Mouse (Mus musculus) kidney, embryonic 14.5 days (tissue): ENCODE data around the gene Pard3. TPM values are rescaled to one million over a fixed set of nuclear protein-coding genes. Genes with fewer than 3 reads are reported as not detected.

Experiments
- ATAC-seq: fragments of 200-750 bp; cut with Nextera tagmentation; 2 replicates; pipeline ENCODE4 v1.8.0; 2017; ENCODE audit warnings: moderate number of reproducible peaks, mild to moderate bottlenecking, moderate TSS enrichment, moderate library complexity; ENCODE audit not compliant: low FRiP score, low TSS enrichment
- H3K27ac ChIP-seq: fragments of 300-500 bp; sonication (generic); 2 replicates; pipeline ENCODE4 v1.5.1; 2014; ENCODE audit warnings: low read depth, mild to moderate bottlenecking, low read length, moderate library complexity, mixed read lengths
- H3K27me3 ChIP-seq: fragments of 300-500 bp; sonication (generic); 2 replicates; pipeline ENCODE4 v1.6.1; 2014; ENCODE audit warnings: mild to moderate bottlenecking, low read length; ENCODE audit not compliant: control insufficient read depth, insufficient read depth
- H3K36me3 ChIP-seq: fragments of 300-500 bp; sonication (generic); 2 replicates; pipeline ENCODE4 v1.6.1; 2014; ENCODE audit warnings: low read length, mixed read lengths; ENCODE audit not compliant: control insufficient read depth, insufficient read depth
- H3K4me1 ChIP-seq: fragments of 300-500 bp; sonication (generic); 2 replicates; pipeline ENCODE4 v1.6.1; 2014; ENCODE audit warnings: low read length, mixed read lengths; ENCODE audit not compliant: control insufficient read depth, insufficient read depth
- H3K4me2 ChIP-seq: fragments of 300-500 bp; sonication (generic); replicated peaks from 2 replicates; pipeline ENCODE4 v1.6.1; 2014; ENCODE audit warnings: low read depth, mild to moderate bottlenecking, low read length
- H3K4me3 ChIP-seq: fragments of 300-500 bp; sonication (generic); 2 replicates; pipeline ENCODE4 v1.5.1; 2014; ENCODE audit warnings: mild to moderate bottlenecking, low read length
- H3K9ac ChIP-seq: fragments of 300-500 bp; sonication (generic); 2 replicates; pipeline ENCODE4 v1.6.1; 2014; ENCODE audit warnings: low read depth, mild to moderate bottlenecking, low read length, moderate library complexity
- H3K9me3 ChIP-seq: fragments of 300-500 bp; sonication (generic); 2 replicates; pipeline ENCODE4 v1.6.1; 2016; ENCODE audit warnings: low read length; ENCODE audit not compliant: control insufficient read depth
- WGBS: fragments of 180-500 bp; shearing (Covaris S2); extraction: QIAGEN DNeasy Blood & Tissue Kit; methylation state at CpG from one replicate; pipeline ENCODE4 v1.1.7; 2014; 5-methylcytosine and 5-hydroxymethylcytosine counted together
- polyA plus RNA-seq: library from polyadenylated mRNA; unstranded; fragments of >200 nt; fragmentation: Nextera tagmentation; extraction: Ambion mirVana; gene quantifications from 2 replicates; pipeline ENCODE4 v1.2.1, GENCODE M21; 2014

Gene Pard3
- polyA plus RNA-seq, 1 experiment from 2014 or later = 36.9 TPM

DNA sequence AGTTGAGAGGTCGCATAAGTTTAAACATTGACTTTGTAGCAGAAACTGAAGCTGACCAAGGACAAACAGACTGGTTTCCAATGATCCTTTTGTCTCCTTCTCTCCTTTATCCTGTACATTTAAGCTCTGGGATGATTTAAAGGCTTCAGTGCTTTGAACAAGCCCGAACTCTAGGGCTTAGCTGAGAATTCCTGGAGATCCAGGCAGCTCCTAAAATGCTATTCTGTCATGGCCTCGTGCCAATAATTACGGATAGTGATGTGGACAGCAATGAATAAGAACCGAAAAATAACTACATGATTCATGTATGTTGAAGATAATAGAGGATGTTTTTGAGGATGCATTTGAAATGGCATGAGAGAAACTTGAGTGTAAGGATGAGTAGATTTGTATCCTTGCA is 421.9 kb downstream of the Pard3 start:
- Histone ChIP-seq H3K4me3 (no peak overlapping the region), H3K27ac (no peak overlapping the region), H3K9me3 (no peaks in the 10 kb centered on the region), H3K9ac (no peak overlapping the region), H3K36me3 (no peaks in the 10 kb centered on the region), H3K4me1 (no peaks in the 10 kb centered on the region), H3K4me2 (no peak overlapping the region), H3K27me3 (no peaks in the 10 kb centered on the region)
- 60% methylated on average over 5 of the region's 5 CpGs for WGBS
- ATAC-seq = no peak

DNA sequence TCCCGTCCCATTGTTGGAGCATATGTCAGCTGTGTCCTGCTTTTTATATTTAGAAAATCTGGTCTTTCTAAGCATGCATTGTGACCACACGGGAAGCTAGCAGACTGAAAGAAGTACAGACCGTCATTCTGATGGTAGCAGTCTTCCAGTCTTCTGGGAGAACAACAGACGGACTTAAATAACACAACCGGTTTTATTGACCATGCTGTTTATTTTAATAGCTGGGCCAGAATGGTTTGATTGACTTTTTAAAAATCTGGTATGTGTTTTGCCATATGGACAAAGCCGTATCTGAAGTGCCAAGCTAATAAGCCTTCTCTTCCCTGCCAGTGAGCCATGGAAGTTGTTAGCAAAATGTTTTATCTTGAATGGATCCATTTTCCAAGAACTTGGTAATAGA is 428.3 kb downstream of the Pard3 start:
- H3K9me3 ChIP-seq = no peaks in the 10 kb centered on the region
- no peak for ATAC-seq

GRCm38 (mm10) chr8:127495226-127495780 is 431.6 kb downstream of the Pard3 start:
- H3K4me2 ChIP-seq = no peak overlapping the region
- no peak overlapping the region for H3K4me3 ChIP-seq
- ATAC-seq = 0 out of 2 replicates have a peak, but pooled peaks have one; percentile 35
- no peaks in the 10 kb centered on the region for H3K9me3 ChIP-seq
- no peaks in the 10 kb centered on the region for H3K27me3 ChIP-seq
- H3K27ac ChIP-seq = no peak overlapping the region
- no peak overlapping the region for H3K9ac ChIP-seq
- no peaks in the 10 kb centered on the region for H3K36me3 ChIP-seq
- H3K4me1 ChIP-seq = 0 out of 2 replicates have a peak, but pooled peaks cover 6% of the 10 kb centered on the region
- WGBS = 68% methylated on average over 4 of the region's 4 CpGs

More for the DNA sequence above, 428.3 kb downstream of the Pard3 start:
- Histone ChIP-seq H3K27ac (no peak overlapping the region), H3K27me3 (no peaks in the 10 kb centered on the region), H3K9ac (no peak overlapping the region), H3K4me3 (no peak overlapping the region), H3K4me1 (no peaks in the 10 kb centered on the region), H3K36me3 (no peaks in the 10 kb centered on the region), H3K4me2 (no peak overlapping the region)
- 80% methylated on average over 6 of the region's 6 CpGs for WGBS

- WGBS = 60% methylated on average over 13 of the region's 13 CpGs
- Histone ChIP-seq H3K4me1 (0 out of 2 replicates have a peak, but pooled peaks cover 6% of the 10 kb centered on the region), H3K27ac (no peak overlapping the region)
Observed at GRCm38 (mm10) chr8:127498997-127499719, 435.5 kb downstream of the Pard3 start.

GRCm38 (mm10) chr8:127499720-127500114 is 436.0 kb downstream of the Pard3 start:
- Histone ChIP-seq H3K4me2 (no peak overlapping the region), H3K27me3 (no peaks in the 10 kb centered on the region), H3K9me3 (no peaks in the 10 kb centered on the region), H3K9ac (no peak overlapping the region), H3K4me1 (0 out of 2 replicates have a peak, but pooled peaks cover 6% of the 10 kb centered on the region), H3K27ac (no peak overlapping the region), H3K4me3 (no peak overlapping the region; the same call in 1 of the 2 replicates), H3K36me3 (no peaks in the 10 kb centered on the region)
- WGBS = 71% methylated on average over 13 of the region's 13 CpGs
- ATAC-seq = no peak

More at GRCm38 (mm10) chr8:127498997-127499719, 435.5 kb downstream of the Pard3 start:
- H3K27me3 ChIP-seq = no peaks in the 10 kb centered on the region
- no peak overlapping the region for H3K4me2 ChIP-seq
- H3K9ac ChIP-seq = no peak overlapping the region
- no peaks in the 10 kb centered on the region for H3K36me3 ChIP-seq
- H3K4me3 ChIP-seq = no peak overlapping the region
- no peak for ATAC-seq
- no peaks in the 10 kb centered on the region for H3K9me3 ChIP-seq

- no peak overlapping the region for H3K9ac ChIP-seq
- ATAC-seq = no peak
- no peak overlapping the region for H3K4me2 ChIP-seq
- no peaks in the 10 kb centered on the region for H3K9me3 ChIP-seq
- 14% methylated on average over 7 of the region's 7 CpGs for WGBS
- peak overlapping the region; percentile 12; the same call in 1 of the 2 replicates for H3K4me3 ChIP-seq
- H3K27me3 ChIP-seq = no peaks in the 10 kb centered on the region
- no peak overlapping the region for H3K27ac ChIP-seq
- H3K4me1 ChIP-seq = 0 out of 2 replicates have a peak, but pooled peaks cover 6% of the 10 kb centered on the region
- no peaks in the 10 kb centered on the region for H3K36me3 ChIP-seq
Observed at GRCm38 (mm10) chr8:127500206-127500605, 436.5 kb downstream of the Pard3 start.

DNA sequence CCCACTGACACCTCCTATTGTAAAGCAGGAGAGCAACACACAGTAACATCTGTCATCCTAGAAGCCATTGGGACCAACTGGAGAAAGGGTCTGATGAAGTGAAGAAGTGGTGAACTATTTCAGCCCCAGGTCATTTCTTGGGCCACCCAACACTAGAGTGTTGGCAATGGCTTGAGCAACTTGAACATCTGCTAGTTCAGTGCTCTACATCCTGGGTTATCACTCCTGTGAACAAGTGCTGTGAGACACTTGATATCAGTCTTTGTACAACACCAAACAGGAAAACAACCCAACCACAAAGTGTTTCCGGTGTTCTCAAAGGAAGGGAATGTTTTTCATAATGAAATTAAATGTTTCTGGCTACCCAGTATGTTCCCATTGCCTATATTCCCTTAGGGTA is 438.1 kb downstream of the Pard3 start:
- no peaks in the 10 kb centered on the region for H3K9me3 ChIP-seq
- H3K27me3 ChIP-seq = no peaks in the 10 kb centered on the region
- 83% methylated on average over 1 of the region's 1 CpGs for WGBS
- no peak overlapping the region for H3K4me3 ChIP-seq
- H3K4me2 ChIP-seq = no peak overlapping the region
- H3K4me1 ChIP-seq = 0 out of 2 replicates have a peak, but pooled peaks cover 6% of the 10 kb centered on the region
- no peak overlapping the region for H3K9ac ChIP-seq
- no peak overlapping the region for H3K27ac ChIP-seq
- ATAC-seq = no peak
- H3K36me3 ChIP-seq = no peaks in the 10 kb centered on the region

DNA sequence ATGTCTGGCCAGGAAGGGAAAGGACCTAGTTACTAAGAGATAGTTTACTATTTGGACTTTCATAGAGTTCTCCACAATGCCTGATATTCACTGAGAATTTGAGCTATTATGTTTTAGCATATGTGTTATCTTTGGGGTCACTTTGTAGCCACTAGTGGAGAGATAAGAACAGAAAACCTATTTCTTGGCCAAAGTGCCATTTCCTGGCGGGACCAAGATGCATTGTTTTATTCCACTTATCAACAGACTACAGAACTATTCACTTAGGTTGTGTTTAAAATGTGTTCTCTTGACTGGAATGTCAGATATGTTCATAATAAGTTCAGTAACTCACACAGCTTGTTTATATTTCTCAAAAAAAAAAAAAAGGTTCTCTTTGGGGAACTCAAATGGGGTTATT is 441.6 kb downstream of the Pard3 start:
- WGBS = 93% methylated on average over 1 of the region's 1 CpGs
- Histone ChIP-seq H3K4me3 (no peak overlapping the region), H3K27me3 (no peaks in the 10 kb centered on the region), H3K36me3 (no peaks in the 10 kb centered on the region), H3K4me2 (no peak overlapping the region), H3K4me1 (no peaks in the 10 kb centered on the region), H3K9me3 (no peaks in the 10 kb centered on the region), H3K27ac (no peak overlapping the region), H3K9ac (no peak overlapping the region)
- ATAC-seq = no peak

- no peak for ATAC-seq
- WGBS = 96% methylated on average over 1 of the region's 1 CpGs
Observed at GRCm38 (mm10) chr8:127506336-127506735, 442.6 kb downstream of the Pard3 start.

More at GRCm38 (mm10) chr8:127506336-127506735, 442.6 kb downstream of the Pard3 start:
- Histone ChIP-seq H3K27ac (no peak overlapping the region), H3K4me2 (no peak overlapping the region), H3K36me3 (no peaks in the 10 kb centered on the region), H3K4me3 (no peak overlapping the region), H3K9ac (no peak overlapping the region), H3K27me3 (no peaks in the 10 kb centered on the region), H3K9me3 (no peaks in the 10 kb centered on the region), H3K4me1 (no peaks in the 10 kb centered on the region)
